Mouse (Mus musculus): Measurements from ENCODE around the gene C1rb.
"Not testable (repeated sequence)": the region's sequence is repeated elsewhere in the genome, so short reads cannot be mapped to it uniquely, and the experiment has no call there.

C1rb gene

GRCm38 (mm10) chr6:124602031-124602430 is 31.9 kb downstream of the C1rb start:
- DNase-seq (ENCODE audit: low spot score): no peak

GRCm38 (mm10) chr6:124625612-124626011 is 55.5 kb downstream of the C1rb start:
- no peak for DNase-seq (ENCODE audit: low spot score)

DNA sequence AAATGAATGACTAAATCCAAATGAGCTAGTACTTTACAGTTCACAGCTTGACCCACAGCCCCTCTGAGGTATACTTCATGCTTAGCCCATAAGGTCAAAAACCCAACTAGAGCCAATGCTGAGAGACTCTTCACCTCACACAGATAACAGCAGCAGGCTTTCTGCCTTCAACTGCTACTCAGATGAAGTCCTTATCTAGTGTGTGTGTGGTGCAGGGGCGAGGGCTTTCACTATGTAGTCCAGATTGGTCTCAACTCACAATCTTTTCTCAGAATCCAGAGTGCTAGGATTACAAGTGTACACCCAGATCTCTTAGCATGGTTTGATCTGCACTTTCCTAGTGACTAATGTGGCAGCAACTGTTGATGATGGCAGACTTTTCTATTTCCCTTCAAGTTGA is 56.1 kb downstream of the C1rb start:
- DNase-seq (ENCODE audit: low spot score): not testable (repeated sequence)

- no peak for DNase-seq (ENCODE audit: low spot score)
Measured at GRCm38 (mm10) chr6:124630763-124631162, 60.7 kb downstream of the C1rb start.

Measured in retina, embryonic 14.5 days (tissue).